Mouse (Mus musculus) brain, adult 10 weeks (tissue): Measurements from ENCODE around the gene Ccdc7b. TPM values are rescaled to one million over a fixed set of nuclear protein-coding genes. Genes with fewer than 3 reads are reported as not detected.

Experiments used
- polyA plus RNA-seq: library from polyadenylated mRNA; stranded (reverse); fragments of 350-450 nt; fragmentation: Illumina TruSeq; extraction: RNeasy Lipid Tissue Mini Kit (QIAGEN cat#74804); gene quantifications from one replicate; pipeline ENCODE4 v1.2.3, GENCODE M21; 2015; ENCODE audit warnings: low read depth, low replicate concordance

The Ccdc7b gene
- polyA plus RNA-seq = not detected

DNA sequence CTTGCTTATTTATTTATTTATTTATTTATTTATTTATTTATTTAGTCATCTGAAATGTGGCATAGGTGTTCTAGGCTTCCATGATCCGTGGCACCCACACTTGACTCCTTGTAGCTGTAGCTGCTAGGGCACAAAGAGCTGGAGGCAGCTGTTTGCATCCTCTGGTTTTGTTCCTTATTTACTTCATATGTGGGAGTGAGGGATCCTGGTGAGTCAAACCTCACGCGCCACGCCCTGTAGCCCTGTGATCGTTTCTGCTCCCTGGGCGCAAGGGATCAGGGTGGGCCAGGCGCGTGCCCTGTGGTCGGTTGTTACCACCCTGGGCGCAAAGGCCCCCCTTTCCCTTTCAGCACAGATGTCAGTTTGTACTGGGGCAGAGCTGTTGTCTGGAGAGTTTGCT, at the start of gene Ccdc7b:
Gene Ccdc7b (plus strand): TSS at position 301 of the 400 bp plus-strand sequence.

DNA sequence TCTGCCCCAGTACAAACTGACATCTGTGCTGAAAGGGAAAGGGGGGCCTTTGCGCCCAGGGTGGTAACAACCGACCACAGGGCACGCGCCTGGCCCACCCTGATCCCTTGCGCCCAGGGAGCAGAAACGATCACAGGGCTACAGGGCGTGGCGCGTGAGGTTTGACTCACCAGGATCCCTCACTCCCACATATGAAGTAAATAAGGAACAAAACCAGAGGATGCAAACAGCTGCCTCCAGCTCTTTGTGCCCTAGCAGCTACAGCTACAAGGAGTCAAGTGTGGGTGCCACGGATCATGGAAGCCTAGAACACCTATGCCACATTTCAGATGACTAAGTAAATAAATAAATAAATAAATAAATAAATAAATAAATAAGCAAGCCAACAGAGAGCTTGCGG, 1.5 kb upstream of the Ccdc7b start, which contains the start of gene Ccdc7a:
Gene Ccdc7a (minus strand): TSS at position 101 of the 400 bp plus-strand sequence.

DNA sequence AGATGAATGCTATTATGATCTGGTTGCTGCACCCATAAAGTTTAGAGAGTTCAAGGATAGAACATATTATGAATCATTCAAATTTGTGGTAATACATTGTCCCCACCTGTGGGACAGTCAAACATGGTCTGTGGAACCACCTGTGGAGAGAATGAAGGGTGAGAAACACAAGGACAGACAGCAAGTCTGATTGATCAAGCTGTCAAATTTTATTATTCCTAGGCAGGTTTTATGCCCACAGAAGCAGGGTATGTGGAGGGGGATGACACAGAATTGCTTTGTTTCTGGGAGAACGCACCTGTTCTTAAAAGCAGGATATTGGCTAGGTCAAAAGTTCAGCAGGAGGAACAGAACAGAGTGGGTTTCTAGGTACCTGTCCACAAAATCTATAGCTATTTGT, 64.6 kb downstream of the Ccdc7b start, which contains the start of gene Gm10999:
Gene Gm10999 (minus strand): TSS at position 101 of the 400 bp plus-strand sequence.

Other genes starting within 250 kb of the Ccdc7b start
- not detected for gene Ccdc7a, start 1.6 kb upstream of the Ccdc7b start, polyA plus RNA-seq
- not detected for gene Gm10999, start 64.5 kb downstream of the Ccdc7b start, polyA plus RNA-seq
- gene 2610044O15Rik8, start 167.3 kb downstream of the Ccdc7b start, polyA plus RNA-seq = 34.7 TPM